Mouse (Mus musculus): ENCODE measurements at regions not wholly inside any gene's neighbourhood (a gene's known extent, or its start where the extent isn't known, plus 50 kb on each side); places are given as distances from the start of the nearest gene placed in this dataset.

- no peaks in the 10 kb centered on the region for H3K27me3 ChIP-seq (replicated peaks)
- no peak for ATAC-seq
- no peaks in the 10 kb centered on the region for H3K4me1 ChIP-seq (replicated peaks)
- no peaks in the 10 kb centered on the region for H3K9me3 ChIP-seq
- H3K4me3 ChIP-seq (replicated peaks), result no peak overlapping the region
- WGBS, result 56% methylated on average over 10 of the region's 10 CpGs
- no peak overlapping the region for H3K9ac ChIP-seq
- no peak overlapping the region for H3K4me2 ChIP-seq (replicated peaks)
- no peaks in the 10 kb centered on the region for H3K36me3 ChIP-seq
- no peak overlapping the region for H3K27ac ChIP-seq
These were observed 456.1 kb upstream of the Kirrel3 start for GRCm38 (mm10) chr9:34029503-34030169.

GRCm38 (mm10) chr9:34054435-34054834 is 431.3 kb upstream of the Kirrel3 start:
- H3K27ac ChIP-seq, result no peak overlapping the region
- no peaks in the 10 kb centered on the region for H3K27me3 ChIP-seq (replicated peaks)
- no peak overlapping the region for H3K9ac ChIP-seq
- peak; percentile 49; the same call in 1 of the 2 replicates for ATAC-seq
- no peak overlapping the region for H3K4me3 ChIP-seq (replicated peaks)
- H3K36me3 ChIP-seq, result no peaks in the 10 kb centered on the region
- no peak overlapping the region for H3K4me2 ChIP-seq (replicated peaks)
- 34% methylated on average over 2 of the region's 2 CpGs for WGBS
- H3K4me1 ChIP-seq (replicated peaks), result no peaks in the 10 kb centered on the region
- H3K9me3 ChIP-seq, result no peaks in the 10 kb centered on the region
